Mouse (Mus musculus) brown adipose tissue, adult 24 weeks (tissue): ENCODE measurements around the gene Lyst. TPM values are rescaled to one million over a fixed set of nuclear protein-coding genes. Genes with fewer than 3 reads are reported as not detected.
A peak's percentile ranks its signal among the peaks of the same experiment; 100 is the strongest.
"Not testable (repeated sequence)": the region's sequence is repeated elsewhere in the genome, so short reads cannot be mapped to it uniquely, and the experiment has no call there.

Source experiments
- H3K27ac ChIP-seq: fragments of 200-500 bp; replicated peaks from 2 replicates; pipeline ENCODE4 v1.5.1; 2012; ENCODE audit warnings: low read depth, mild to moderate bottlenecking, low read length
- H3K4me1 ChIP-seq: fragments of 200-500 bp; 2 replicates; pipeline ENCODE4 v1.6.1; 2012; ENCODE audit warnings: low read length, mixed read lengths; ENCODE audit not compliant: control insufficient read depth, insufficient read depth, insufficient read length
- H3K4me3 ChIP-seq: fragments of 200-500 bp; 2 replicates; pipeline ENCODE4 v1.5.1; 2012; ENCODE audit warnings: low read depth, mild to moderate bottlenecking, low read length, moderate library complexity; ENCODE audit not compliant: insufficient read depth
- polyA plus RNA-seq: library from polyadenylated mRNA; stranded (reverse); fragments of >200 nt; gene quantifications from 2 replicates; pipeline ENCODE4 v1.2.4, GENCODE M21; 2012; ENCODE audit not compliant: missing spikeins, insufficient read depth, insufficient read length

Gene Lyst
- polyA plus RNA-seq, 1 experiment: 21.4 TPM

- Histone ChIP-seq H3K4me3 (no peak overlapping the region), H3K27ac (no peak overlapping the region), H3K4me1 (no peaks in the 10 kb centered on the region; the same call in 1 of the 2 replicates)
These were observed 47.8 kb downstream of the Lyst start for GRCm38 (mm10) chr13:13637981-13638380.

DNA sequence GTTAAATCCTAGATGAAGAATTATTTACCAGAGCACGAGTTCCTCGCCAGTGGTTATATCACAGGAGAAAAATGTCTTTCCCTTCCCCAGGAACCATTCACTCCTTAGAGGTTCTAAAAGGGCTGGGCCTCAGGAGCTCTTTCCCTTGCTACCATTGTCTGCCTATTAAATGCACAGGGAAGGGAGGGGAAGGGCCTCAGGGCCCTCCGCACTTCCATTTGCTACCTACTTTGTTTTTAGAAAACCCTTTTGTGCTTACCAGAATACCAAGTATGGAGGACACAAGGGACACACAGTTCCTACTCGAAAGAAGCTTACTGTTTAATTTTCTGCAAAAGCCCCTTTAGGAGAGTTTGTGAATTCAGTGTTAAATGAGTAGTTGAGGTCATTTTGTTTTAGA, 48.5 kb downstream of the Lyst start:
- H3K27ac ChIP-seq: no peak overlapping the region
- no peaks in the 10 kb centered on the region for H3K4me1 ChIP-seq
- H3K4me3 ChIP-seq: no peak overlapping the region

DNA sequence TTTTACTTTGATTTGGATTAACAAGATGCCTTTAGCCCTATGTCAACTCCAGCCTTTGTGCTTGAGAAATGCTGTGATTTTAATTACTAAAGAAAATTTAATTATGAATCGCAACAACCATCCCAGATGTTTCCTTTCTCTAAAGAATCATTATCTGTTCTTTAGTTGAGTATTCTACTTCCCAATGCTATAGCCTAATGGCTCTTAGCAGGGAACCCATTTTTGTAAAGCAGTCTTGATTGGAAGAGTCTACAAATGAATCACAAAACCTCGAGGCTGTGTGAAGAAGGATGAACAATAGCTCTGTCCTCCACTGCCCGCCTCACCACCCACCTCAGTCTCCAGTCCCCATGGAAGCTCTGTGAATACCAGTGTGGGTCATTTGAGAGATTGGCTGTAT, 57.1 kb downstream of the Lyst start:
- Histone ChIP-seq H3K27ac (no peak overlapping the region), H3K4me3 (no peak overlapping the region), H3K4me1 (no peaks in the 10 kb centered on the region)

GRCm38 (mm10) chr13:13655453-13655852, 65.3 kb downstream of the Lyst start:
- Histone ChIP-seq H3K4me1 (no peaks in the 10 kb centered on the region), H3K27ac (no peak overlapping the region), H3K4me3 (no peak overlapping the region)

DNA sequence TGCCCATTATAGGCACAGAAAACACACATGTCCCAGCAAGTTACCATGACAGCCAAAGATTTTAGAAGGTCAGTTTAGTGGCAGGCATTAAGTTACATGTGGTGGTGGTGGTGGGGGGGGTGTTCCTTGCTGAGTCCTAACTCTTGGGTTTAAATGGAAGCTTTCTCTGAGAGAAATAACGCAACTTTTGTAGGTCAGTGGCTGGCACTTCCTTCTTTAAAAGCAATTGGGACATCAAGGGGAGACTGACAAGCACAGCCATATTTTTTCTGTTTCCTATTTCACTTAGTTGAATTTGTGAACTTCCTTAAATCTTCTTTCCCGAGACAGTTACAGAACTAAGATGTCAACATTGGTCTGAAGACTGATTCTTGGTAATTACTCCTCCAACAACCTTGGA, 75.9 kb downstream of the Lyst start:
- H3K27ac ChIP-seq, H3K4me1 ChIP-seq, H3K4me3 ChIP-seq: not testable (repeated sequence)

DNA sequence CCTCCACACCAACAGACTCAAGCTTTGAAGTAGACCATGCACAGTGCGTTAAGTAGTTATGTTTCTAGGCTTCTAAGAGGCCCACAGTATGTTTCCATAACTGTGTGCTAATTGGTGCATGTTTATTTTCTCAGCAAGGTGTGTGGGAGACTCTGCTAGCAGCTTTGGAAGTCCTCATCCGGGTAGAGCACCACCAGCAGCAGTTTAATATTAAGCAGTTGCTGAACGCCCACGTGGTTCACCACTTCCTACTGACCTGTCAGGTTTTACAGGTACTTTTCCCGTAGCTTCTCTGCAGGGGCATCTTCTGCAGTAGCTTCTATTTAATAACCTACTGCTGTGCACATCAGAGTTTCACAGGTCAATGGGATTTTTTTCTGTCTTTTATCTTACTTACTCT, 80.5 kb downstream of the Lyst start:
- Histone ChIP-seq H3K4me1 (no peaks in the 10 kb centered on the region), H3K4me3 (no peak overlapping the region)

DNA sequence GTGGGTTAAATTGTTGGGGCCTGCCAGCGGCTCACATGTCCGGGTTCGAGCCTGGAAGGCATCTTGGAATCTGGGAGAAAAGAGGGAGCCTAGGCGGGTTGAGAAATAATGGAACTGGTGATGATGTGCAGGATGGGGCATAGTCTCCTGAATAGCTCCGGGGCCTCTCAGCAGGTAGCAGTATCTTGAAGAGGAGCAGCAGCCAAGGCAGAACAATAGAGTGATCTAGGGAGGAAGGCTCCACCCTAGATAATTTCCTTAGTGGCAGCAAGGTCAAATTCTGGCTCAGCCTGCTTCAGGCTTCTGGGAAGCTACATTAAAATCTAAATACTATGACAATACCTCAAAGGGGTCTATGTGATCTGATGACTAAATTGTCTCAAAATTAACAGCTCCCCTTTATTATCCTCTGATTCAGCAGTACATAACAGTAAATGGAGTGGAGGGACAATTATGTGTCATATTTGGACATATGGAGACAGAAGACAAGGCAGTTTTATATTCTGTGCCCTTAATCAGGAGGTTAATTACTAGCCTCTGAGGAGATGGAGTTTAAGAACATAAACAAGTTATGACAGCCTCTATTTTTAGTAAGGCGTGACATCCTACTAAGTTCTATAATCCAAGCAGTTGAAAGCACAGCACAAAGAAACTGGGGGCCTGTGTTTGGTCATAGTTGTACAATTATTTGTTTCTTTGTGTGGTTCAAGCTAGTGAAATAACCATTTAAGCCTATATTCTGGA, 81.6 kb downstream of the Lyst start:
- Histone ChIP-seq H3K4me3 (no peak overlapping the region), H3K4me1 (no peaks in the 10 kb centered on the region), H3K27ac (peak overlapping the region; percentile 37; the same call in 1 of the 2 replicates)

More for the DNA sequence above, 80.5 kb downstream of the Lyst start:
- no peak overlapping the region for H3K27ac ChIP-seq

DNA sequence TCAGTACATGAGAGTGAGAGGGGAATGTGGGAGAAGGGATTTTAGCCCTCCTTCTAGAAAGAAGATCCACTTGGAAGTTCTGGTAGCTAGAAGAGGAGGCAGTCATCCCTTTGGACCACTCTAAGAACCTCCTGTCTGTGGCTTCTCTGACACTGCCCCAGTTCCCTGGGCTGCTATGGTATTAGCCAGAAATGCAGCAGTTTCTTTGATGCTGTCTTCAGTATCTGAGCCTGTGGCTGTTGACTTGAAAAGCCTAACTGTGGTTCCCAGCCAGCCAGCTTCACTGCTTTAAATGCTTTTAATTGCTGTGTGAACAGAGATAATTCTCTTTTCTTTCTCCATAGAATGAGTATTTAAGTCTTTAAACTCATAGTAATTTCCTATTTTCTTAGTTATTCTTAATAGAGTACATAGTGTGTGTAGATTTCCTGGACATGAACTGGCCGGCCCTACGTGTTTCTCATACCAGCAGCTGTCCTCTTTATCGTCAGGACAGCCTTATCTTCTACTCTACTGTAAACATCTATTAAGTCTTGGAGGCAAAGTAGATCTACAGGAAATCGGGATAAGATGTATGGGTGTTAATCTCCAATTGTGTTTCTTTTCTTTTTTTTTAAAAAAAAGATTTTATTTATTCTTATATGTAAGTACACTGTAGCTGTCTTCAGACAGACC, 84.6 kb downstream of the Lyst start:
- no peak overlapping the region for H3K4me3 ChIP-seq
- H3K4me1 ChIP-seq: no peaks in the 10 kb centered on the region
- no peak overlapping the region for H3K27ac ChIP-seq

- Histone ChIP-seq H3K4me1 (no peaks in the 10 kb centered on the region), H3K27ac (no peak overlapping the region), H3K4me3 (no peak overlapping the region)
These were observed 87.7 kb downstream of the Lyst start for GRCm38 (mm10) chr13:13677871-13678270.

GRCm38 (mm10) chr13:13681642-13682041, 91.4 kb downstream of the Lyst start:
- no peaks in the 10 kb centered on the region for H3K4me1 ChIP-seq
- H3K27ac ChIP-seq: no peak overlapping the region
- H3K4me3 ChIP-seq: no peak overlapping the region

GRCm38 (mm10) chr13:13703476-13703875, 113.3 kb downstream of the Lyst start:
- H3K27ac ChIP-seq: no peak overlapping the region
- H3K4me1 ChIP-seq: no peaks in the 10 kb centered on the region
- H3K4me3 ChIP-seq: no peak overlapping the region

GRCm38 (mm10) chr13:13721435-13721834, 131.2 kb downstream of the Lyst start:
- H3K4me3 ChIP-seq: not testable (repeated sequence)

GRCm38 (mm10) chr13:13723293-13723692, 133.1 kb downstream of the Lyst start:
- H3K4me3 ChIP-seq: no peak overlapping the region
- H3K4me1 ChIP-seq: no peaks in the 10 kb centered on the region
- H3K27ac ChIP-seq: no peak overlapping the region

More at GRCm38 (mm10) chr13:13721435-13721834, 131.2 kb downstream of the Lyst start:
- H3K4me1 ChIP-seq, H3K27ac ChIP-seq: not testable (repeated sequence)

DNA sequence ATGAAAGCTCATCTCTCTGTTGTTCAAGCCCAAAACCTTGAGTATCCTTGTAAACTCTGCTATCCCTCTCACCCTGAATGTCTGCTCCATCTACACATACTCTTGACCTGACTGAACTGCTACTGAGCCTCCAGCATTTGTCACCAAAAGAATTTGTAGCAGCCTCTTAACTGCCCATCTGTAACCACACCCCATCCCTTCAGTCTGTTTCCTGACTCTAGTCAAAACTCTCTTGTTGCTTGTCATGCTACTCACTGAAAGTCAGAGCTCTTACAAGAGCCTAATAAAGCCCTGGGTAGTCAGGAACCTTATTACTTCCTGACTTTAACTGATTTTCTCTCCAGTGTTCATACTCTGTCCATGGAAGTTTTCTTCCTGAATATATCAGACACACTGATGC, 133.6 kb downstream of the Lyst start:
- Histone ChIP-seq H3K27ac (no peak overlapping the region), H3K4me3 (no peak overlapping the region), H3K4me1 (no peaks in the 10 kb centered on the region)

DNA sequence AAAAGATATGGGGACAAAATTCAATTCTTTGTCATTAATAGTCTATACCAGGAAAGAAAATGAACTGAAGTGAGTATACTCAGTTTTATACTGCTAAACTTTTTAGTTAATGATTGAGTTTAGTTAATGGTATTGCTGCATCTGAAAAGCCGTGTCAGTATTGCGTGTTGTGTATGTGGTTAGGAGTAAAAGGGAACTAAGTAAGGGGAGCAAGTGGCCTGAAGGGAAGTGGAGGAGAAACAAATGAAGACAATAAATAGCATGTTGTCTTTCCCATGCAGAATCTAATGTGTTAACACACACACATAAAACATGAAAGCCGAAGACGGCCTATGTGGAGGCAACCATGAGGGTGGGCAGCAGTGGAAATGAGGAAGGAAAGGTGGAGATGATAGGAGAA, 149.0 kb downstream of the Lyst start:
- no peak overlapping the region for H3K4me3 ChIP-seq
- H3K27ac ChIP-seq: no peak overlapping the region
- no peaks in the 10 kb centered on the region for H3K4me1 ChIP-seq

GRCm38 (mm10) chr13:13745911-13746310, 155.7 kb downstream of the Lyst start:
- no peak overlapping the region for H3K4me3 ChIP-seq

More at GRCm38 (mm10) chr13:13745911-13746310, 155.7 kb downstream of the Lyst start:
- Histone ChIP-seq H3K27ac (no peak overlapping the region), H3K4me1 (no peaks in the 10 kb centered on the region)
